Mouse (Mus musculus) urinary bladder, postnatal 14 days (tissue): ENCODE results near the gene Mars2.
A peak's percentile ranks its signal among the peaks of the same experiment; 100 is the strongest.

Experiments used
- DNase-seq: peaks from one replicate; pipeline ENCODE4 v3.0.0; 2021; ENCODE audit warnings: low spot score

Gene Mars2

DNA sequence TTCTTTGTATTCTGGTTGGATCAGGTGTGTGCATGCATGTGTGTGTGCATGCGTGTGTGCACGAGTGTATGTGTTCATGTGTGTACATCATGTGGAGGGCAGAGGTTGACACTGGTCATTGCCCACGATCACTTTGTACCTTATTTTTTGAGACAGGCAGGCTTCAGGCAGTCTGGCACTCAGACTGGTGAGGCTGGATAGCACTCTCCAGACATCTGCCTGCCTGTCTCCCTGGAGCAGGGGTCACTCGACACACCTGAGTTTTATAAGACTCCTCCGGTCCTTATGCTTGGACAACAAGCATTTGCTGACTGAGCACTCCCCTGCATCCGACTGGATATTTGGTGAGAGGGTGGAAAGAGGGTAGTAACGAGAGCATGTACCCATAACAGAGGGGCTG lies 14.0 kb upstream of the Mars2 start:
- no peak for DNase-seq

DNA sequence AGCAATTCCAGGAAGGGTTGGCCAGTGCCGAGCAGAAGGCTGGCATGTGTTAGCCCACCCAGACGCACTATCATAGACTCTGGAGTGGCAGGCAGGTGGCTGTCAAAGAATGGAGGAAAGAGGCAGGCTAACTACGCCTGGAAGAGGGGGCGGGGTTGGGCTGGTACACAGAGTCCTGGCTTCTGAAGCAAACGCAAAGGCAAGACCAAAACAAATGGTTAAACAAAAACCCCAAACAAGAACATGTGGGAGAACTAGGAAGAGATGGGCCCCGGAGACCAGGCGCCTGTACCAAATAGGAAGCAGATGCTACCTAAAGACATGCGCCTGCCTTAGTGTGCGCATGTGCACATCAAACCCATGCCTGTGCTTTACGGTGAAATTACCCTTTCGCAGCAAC lies 12.9 kb upstream of the Mars2 start:
- no peak for DNase-seq

DNA sequence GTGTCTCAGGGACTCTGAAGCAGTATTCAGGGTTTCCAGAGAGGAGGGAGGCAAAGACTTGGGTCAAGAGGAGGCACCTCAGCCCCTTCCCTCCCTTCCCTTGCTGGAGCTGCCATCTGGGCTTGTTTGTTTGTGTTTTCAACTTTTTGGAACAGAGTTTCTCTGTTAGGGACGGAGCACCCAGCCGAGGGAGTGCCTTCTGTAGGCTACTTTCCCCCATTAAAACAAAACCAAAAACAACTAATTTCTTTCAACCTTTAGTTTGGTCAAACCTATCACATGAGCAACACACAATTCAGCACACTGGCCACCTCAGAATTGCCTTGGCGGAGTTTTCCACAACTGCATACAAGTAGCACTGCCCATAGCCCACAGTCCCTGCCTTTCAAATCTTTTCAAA lies 11.6 kb upstream of the Mars2 start:
- DNase-seq: no peak

DNA sequence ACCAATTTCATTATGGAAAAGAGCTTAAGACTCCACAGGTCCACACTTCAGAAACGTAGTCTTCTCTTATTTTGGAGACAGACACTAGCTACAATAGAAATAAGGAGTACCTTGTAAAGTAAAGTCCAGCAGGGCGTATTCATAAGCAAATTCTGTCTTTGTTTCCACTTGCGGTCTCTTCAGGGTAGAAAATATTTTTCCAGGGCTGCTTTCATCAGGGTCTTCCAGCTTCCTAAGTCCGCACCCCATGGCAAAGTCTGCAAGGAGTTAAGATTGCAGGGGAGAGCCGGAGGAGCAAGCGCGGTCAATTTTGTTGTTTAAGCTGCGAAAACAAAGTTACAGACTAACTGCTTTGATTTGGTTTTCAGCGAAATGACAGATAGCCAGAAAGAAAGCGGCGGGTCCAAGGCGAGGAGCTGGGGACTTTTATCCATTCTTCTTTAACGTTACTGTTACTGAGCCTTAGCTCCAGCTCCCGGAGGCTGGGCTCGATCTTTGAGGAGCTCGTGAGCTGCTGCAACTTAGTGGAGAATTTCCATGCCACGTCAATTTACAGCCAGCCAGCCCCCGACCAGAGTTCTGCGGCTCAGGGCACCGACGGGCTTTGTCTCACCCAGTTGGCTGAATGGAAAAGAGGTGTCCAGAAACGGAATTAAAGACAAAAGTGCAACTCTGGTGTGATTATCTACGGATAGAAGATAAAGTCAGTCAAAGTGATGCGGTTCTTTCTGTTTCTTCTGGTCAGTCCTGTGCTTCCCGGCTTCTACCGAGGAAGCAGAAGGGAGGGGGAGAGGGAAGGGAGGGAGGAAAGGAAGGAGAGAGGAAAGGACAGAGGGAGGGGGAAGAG lies 10.7 kb upstream of the Mars2 start, which contains the start of gene Rftn2:
Gene Rftn2, minus strand, starts transcription at position 772 of the 847 bp plus-strand sequence.
- peak; percentile 18 for DNase-seq

DNA sequence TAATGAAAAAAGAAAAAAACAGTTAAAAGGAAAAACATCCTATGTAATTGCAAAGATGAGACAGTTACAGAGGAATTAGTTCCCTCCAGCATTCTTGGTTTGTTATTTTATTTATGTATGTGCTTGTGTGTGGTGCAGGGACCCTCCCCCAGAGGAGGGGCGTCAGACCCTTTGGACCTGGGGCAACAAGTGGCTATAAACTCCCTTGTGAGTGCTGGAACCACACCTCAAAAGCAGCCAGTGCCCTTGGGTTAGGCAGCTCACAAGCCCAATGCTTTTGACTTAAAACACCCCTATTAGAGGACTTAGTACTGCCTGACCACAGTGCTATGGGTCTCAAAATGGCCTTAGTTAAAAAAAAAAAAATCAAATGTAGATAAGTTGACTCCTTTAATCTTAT lies 9.6 kb upstream of the Mars2 start:
- no peak for DNase-seq

DNA sequence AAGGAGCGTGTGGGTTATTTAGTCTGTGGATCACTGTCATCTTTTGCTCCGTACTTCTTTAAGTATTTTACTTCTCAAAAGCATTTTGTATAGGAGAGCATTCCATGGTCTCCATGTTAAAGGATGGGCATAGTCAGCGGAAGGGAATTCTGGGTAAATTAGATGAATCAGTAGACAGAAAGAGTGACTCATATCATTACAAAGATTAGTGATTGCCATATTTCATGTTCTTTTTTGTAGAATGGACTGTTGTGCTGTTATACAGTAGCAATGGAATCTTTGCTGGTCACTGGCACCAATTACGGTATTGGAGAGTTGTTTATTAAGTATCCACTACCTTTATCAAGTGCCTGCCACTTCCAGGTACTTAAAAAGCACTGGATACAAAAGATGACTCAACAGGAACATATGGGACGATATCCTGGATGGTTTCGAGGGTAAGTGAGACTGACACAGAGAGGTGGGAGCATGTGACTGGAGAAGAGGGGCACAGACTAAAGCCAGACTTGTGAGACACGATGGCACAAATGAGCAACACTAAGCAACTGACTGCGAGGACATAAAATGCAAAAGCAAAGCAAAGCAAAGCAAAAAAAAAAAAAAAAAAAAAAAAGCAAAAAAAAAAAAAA lies 8.6 kb upstream of the Mars2 start:
- no peak for DNase-seq

DNA sequence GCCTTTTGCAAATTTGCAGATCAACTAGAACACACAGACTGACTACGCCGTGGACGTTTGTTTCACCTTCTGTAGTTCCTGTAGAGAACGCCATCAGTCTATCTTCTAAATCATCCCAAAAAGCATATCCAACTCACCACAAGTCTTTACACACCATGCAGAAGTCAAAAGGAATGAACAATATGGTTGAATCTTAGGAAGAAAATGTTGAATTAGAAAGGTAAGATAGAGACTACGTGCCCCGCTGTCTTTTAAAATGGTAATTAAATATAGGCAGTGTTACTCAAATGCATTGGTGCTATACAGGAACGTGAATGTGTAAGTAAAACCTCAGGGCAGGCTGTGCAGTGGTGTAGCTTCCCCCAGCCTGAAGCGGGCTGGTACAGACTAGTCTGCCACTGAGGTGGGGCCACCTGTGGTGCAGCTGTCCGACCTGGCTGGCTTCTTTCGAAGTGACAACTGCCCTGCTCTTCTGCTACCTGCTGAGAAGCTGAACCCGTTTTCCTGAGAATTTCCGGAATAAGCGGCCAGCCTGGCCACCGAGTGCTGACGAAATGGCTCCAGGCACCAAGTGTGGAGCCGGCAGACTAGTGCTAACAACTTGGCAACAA lies 2.0 kb upstream of the Mars2 start:
- peak; percentile 31 for DNase-seq

DNA sequence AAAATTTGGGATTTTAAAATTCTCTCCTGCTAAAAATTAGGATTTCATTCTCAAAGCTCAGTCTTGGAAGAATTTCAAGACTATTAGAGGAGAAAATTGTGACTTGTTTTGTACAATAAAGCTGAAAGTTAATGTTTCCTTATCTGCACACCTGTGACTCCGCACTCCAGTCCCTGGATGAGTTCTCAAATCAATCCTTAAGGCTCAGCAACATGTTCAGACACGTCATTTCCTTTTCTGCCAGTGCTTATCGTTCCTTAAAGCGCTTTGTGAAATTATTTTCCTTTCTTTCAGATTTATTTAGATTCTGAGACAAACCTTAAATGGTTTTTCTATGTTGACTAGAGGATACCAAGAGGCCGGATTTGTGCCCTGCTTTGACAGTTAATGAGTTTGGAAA lies 490 bp upstream of the Mars2 start:
- DNase-seq: no peak

DNA sequence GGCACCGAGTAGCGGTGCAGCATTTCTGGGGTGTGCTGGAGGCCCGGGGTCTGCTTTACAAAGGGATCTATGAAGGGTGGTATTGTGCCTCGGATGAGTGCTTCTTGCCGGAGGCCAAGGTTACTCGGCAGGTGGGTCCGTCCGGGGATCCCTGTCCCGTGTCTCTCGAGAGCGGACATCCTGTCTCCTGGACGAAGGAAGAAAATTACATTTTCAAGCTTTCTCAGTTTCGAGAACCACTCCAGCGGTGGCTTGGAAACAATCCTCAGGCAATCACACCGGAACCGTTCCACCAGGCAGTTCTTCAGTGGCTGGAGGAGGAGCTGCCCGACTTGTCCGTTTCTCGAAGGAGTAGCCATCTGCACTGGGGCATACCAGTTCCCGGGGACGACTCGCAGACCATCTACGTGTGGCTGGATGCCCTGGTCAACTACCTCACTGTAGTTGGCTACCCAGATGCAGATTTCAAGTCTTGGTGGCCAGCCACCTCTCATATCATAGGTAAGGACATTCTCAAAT lies 725 bp downstream of the Mars2 start:
- no peak for DNase-seq

DNA sequence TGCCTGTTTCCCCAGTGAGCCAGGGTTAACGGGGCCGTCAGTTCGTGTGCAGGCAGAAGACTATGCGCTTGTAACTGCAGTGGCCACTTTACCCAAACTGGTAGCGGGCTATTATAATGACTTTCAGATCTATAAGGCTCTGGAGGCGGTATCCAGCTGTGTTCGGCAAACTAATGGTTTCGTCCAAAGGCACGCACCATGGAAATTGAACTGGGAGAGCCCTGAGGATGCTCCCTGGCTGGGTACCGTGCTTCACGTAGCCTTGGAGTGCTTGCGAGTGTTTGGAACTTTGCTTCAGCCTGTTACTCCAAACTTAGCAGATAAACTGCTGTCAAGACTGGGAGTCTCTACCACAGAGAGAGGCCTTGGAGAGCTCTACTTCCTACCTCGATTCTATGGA lies 1.5 kb downstream of the Mars2 start:
- no peak for DNase-seq

DNA sequence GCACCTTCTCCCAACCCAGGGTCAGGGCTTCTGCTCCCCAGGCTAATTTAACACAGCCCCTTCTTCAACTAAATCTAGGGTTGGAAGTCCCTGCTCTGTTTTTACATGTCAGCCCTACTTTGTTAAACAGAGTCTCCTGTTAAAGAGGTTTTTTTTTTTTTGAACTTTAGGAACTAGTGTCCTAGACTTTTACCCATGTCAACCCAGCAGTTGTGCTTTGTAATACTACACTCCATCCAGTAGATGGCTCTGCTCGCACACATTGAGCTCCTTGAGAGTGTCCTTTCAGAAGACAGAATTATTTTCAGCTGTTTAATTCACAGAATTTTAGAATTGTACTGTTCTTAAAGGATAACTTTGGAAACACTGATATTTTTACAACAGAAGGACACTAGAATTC lies 2.3 kb downstream of the Mars2 start:
- DNase-seq: no peak

DNA sequence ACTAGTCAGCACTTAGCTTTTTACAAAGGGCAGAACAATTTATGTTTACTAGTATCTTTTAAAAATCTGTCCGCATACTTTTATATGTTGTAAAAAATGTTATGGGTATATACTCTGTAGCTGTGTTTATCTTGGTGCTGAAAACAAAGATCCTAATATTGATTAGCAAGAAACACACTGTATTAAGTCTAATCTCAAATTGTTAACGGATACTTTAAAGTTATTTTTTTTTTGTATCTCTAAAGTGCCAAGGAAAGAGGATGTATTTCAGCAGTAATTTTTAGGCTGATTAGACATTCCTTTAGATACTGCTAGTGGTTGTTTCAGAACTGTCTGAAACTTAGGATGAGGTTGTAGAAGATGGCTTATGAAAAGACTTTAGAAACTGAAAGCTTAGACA lies 9.4 kb downstream of the Mars2 start:
- DNase-seq: no peak

DNA sequence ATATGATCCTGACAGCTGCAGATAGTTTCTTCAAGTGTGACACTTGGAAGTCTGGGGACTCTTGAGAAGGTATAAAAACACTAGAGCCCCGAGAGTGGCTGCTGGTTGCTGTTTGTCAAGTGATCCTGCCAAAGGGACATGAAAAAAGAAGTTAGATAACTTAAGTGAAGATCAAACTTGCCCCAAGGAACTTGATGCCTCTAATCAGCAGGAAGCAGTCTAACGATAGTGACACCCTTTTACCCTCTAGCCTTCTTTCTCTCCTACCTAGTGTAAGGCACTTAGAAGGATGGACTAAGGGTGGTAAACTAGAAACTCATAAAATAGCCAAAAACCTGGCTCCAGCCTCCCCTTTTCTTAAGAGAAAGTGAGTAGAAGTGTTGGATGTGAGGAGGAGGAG lies 27.4 kb downstream of the Mars2 start:
- no peak for DNase-seq

DNA sequence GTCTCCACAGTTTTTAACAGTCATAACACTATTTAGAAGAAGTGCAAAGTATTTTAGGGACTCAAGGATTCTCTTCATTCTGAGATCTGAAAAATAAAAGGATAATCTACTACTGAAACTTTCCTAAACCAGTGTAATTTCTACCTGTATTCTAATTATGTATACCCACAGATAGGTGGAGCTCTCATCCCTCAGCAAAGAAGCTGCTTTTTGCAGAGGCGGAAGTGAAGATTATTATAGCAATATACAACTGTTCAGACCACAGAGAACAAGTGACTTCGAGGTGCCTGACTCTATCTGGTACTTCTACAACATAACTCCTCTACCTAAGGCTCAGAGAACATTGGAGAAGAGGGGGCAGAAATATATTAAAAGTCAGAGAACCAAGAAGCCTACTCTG lies 28.5 kb downstream of the Mars2 start:
- DNase-seq: no peak

DNA sequence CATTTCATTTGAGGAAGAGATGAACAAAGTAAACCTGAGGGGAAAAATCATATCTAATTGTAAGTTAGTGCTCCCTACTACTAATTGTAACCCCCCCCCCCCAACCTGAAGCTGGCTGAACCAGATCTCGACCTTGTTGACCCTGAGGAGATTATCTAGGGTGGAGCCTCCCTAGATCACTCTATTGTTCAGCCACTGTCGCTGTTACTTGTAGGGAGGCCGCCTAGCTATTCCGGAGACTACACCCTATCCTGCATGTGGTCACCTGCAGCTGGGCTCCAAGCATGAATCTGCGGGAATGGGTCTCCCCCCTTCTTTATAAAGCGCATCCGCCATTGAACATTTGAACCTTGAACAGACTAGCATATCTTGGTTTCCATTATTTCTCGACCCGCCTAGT lies 42.1 kb downstream of the Mars2 start:
- no peak for DNase-seq
